Mouse (Mus musculus): ENCODE data around the gene Mast4.

DNA sequence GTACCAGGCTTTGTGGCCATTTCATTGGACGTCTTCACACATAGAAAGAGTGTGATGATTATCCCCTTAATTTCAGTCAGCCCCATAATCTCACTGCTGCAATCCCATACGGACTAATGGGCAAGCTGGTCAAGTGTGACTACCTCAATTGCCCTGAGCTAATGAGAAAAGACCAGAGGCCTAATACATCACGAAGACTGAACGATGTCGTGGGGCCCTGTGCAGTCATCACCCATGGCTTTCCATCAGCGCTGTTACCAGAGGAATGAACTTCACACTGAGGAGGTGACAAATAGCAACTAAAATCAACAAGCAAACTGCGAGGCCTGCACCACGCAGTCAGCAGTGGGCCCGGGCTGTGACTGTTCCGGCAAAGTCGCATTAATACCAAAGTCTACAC lies 344.7 kb downstream of the Mast4 start:
- TF ChIP-seq CTCF (IDR thresholded peaks at IDR 0.05; ENCODE audit: borderline replicate concordance, insufficient read depth, low read length) (no peak), POLR2A (IDR thresholded peaks at IDR 0.05; ENCODE audit: low read depth, low read length) (no peak)
